Mouse (Mus musculus): ENCODE measurements around the gene Tmem203.

Tmem203 gene

DNA sequence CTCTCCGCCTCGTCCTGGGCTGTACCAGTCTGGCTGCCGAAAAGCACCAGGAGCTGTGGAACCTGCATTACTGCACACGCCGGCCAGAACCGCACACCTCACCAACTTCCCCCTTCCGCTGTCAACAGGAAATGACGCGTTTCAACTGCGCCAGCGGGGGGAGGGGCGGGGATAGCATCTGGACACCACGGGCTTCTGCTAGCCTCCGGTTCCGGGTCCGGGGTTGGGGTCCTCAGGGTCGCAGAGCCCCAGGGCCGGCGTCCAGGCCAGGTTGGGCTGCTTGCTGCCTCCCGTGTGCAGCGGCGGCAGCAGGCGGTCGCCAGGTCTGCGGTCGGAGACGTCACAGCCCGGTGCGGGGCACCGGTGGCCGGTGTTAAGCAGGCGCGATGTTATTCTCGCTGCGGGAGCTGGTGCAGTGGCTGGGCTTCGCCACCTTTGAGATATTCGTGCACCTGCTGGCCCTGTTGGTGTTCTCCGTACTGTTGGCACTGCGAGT, at the start of gene Tmem203:
TSS of gene Tmem203 (plus strand) at position 156 of the 496 bp plus-strand sequence.
- DNase-seq (ENCODE audit: low read depth): peak; percentile 97

DNA sequence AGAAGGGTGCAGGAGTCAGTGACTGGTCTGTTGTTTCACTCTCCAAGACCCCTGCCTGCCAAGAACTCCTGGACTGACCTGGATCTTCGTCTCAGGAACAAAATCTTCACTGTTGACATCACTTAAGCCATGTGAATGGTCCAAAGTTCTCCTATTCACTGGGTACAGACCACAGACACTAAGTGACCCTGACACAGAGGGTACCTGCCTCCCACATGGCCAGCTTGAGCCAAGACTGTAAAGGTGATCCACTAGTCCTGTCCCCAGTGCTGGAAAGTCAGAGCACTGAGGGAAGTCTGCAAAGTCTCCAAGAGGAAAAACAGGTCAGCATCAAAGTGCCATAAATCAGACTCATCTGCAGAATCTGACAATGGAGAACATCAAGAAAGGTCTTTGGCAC, 47.6 kb upstream of the Tmem203 start:
- DNase-seq (ENCODE audit: low read depth): no peak

DNA sequence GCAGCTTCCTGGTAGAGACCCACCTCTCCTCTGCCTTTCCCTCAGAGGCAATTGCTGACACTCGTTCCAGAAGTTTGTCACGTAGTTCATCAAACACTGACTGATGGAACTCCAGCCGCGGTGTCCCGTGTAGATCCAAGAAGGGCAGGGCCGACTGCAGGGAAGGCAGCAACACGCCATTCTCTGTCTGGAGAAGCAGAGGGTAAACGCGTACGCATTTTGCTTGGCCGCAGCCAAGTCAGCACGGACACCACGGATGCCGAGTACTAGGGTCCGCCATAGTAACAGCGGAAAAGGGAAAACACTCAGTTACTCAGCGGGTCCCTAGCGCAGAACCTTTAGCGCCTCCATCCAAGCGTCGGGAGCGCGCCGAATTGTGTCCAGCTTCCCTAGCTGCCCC, 44.6 kb upstream of the Tmem203 start:
- no peak for DNase-seq (ENCODE audit: low read depth)

DNA sequence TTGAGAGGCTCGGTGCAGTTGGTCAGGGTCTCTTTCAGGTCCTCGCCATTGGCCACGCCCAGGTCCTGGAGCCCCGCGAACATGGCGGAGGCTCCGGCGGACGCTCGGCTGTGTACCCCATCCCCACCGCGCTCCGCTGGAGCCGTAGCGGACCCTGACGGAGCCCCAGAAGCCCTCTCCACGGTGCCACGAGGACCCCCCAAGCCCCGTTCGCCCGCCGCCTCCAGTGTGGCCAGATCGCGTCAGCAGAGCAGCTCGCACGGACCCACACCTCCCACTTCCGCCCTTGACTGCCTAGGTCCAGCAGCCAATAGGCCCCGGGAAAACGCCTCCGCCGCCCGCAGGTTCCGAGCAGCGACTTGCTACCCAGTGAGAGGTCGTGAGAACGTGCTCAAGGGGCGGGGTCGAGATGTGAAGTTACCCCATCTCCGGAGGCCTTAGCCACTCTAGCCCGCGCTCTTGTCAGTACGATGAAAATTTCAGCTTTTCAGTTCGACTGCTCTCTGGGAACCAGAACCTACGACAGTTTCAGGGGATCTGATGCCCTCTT, 44.0 kb upstream of the Tmem203 start, which contains the start of gene Nelfb:
TSS of gene Nelfb (minus strand) at position 369 of the 550 bp plus-strand sequence.
- DNase-seq (ENCODE audit: low read depth): peak; percentile 92

DNA sequence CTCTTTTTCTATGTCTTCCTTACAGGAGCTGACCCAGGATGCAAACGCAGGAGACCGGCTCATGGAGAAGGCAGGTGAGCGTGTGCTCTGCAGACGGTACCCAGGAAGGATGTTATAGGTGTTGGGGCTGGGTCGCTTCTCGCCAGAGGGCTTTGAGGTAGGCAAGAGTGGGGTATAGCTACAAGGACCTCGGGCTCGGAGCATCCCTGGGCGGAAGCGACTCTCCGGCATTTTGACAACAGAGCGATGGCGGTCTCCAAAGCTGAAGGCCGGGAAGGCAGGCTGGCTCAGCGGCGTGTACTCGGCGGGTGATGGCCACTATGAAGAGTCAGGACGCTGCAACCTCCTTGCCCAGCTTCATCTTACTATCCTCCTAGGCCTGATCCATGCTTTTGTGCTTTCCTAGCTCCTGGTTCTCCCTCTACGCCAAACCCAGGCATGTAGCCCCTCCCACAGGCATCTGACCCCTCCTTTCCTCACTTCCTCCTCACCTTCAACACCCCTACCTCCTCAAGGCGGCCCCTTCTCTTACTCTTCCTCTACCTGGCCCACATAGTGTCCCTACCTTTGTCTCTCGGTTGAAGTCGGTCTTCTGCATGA, 41.9 kb upstream of the Tmem203 start:
- no peak for DNase-seq (ENCODE audit: low read depth)

DNA sequence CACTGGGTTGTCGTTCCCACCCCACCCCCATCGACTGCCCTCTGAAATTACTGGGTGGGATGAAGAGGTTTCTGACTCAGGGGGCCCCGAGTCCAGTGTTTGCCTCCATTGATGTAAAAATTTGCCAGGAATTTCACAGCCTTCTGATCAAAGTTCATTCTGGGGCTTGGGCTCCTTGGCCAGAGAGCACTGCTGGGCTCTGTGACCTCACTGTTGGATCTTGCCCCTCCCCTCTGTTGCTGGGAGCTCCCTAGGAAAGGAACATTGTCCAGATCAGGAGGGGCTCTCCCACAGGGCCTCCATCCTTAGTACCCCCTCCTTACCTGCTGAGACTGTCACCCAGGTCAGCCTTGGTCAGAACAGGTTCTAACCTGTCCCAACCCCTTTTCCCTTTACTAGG, 40.8 kb upstream of the Tmem203 start, which contains the start of gene Stpg3:
TSS of gene Stpg3 (minus strand) at position 194 of the 400 bp plus-strand sequence.
- no peak for DNase-seq (ENCODE audit: low read depth)

DNA sequence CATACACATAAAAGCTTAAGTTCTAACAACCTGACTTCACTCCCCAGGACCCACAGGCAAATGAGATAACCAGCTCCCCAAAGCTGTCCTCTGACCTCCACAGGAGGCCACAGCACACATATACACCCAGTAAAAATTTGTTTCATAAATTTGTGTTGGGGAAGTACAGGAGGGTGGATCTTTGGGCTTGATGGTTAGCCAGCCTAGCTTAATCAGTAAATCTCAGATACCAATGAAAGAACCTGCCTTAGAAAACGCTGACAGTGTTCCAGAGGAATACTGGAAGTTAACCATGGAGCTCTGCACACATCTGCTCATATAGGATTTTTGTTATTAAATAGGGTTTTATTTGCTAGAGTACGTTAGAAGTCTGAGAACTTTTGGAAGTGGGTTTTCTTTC, 37.6 kb upstream of the Tmem203 start:
- no peak for DNase-seq (ENCODE audit: low read depth)

DNA sequence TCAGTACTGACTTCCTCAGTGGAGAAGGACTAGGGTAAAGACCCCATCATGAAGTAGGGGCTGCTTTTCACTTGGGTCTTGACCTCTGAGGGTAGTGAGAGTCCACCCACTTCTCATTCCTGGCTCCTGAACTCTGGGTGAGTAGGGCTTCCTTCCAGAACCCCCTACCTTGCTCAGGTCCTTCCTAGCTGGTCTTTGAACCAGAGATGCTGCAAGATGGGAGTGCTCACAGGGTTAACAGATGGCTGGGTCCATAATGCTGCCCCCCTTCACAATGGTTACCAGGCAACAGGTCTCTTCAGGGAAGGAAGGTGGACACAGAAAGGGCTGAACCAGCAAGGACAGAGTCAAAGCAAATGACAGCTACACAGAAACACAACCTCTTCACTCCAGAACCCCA, 36.8 kb upstream of the Tmem203 start, which contains the start of gene Fam166a:
TSS of gene Fam166a (plus strand) at position 301 of the 400 bp plus-strand sequence.
- no peak for DNase-seq (ENCODE audit: low read depth)

DNA sequence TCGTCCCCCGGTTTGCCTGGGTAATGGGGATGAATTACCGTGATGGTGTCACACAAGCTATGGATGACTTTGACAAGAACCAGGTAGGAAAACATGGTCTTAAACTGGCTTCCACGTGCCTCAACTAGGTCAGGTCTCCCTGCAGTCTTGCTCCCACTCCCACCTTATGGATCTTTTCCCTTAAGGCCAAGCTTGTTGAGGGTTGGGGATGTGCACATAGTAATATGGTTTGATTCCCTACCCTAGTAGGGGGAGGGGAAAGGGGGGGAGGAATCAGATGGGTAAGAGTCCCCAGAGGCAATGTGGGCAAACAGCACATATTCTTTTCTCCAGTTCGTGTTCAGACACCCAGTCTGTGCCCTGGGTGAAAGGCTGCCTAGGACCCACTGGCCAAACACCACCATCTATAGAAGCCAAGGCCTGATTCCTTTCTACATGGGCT, 33.9 kb upstream of the Tmem203 start:
- DNase-seq (ENCODE audit: low read depth): no peak

DNA sequence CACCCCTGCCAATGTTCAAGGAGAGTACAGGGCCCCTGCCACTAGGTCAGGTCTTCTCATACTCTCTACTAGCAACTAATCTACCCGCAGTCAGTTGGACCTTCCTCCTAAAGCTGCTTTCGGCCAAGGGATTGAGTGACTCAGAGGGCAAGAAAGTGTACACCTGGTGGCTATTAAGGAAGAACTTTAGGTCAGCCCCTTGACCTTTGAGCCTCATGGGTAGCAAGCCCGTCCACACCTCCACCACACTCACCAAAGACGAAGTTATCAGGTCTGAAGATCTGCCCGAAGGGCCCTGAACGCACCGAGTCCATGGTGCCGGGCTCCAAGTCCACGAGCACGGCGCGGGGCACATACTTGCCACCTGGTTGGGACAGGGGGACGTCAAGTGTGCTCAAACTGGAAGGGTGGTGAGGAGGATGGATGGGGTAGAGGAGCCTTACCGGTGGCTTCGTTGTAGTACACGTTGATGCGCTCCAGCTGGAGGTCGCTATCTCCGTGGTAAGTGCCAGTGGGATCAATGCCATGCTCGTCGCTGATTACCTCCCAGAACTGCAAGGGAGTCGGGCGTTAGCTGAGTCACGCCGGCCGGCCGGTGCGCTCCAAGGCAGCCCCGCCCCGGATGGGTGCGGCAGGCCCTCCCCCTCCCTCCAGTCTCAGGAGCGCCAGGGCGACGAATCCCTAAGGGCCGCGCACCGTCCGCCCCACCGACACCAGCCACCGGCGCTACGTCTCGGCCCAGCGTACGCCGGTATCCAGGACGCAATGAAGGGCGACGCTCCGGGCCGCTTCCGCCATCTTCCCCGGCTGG, 31.4 kb upstream of the Tmem203 start:
- DNase-seq (ENCODE audit: low read depth): no peak

DNA sequence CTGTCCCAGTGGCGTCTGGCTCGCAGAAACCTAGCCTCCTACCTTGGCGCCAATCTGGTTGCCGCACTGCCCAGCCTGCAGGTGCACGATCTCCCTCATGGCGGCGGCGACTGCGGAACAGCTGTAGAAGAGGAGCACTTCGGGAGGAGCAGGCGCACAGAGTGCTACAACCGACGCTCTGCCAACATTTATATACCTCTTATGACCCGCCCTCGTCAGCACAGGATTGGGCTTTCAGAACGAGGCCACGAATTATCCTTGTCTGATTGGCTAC, 30.8 kb upstream of the Tmem203 start, which contains the start of gene Tubb4b:
TSS of gene Tubb4b (minus strand) at position 211 of the 274 bp plus-strand sequence.
- DNase-seq (ENCODE audit: low read depth): no peak

DNA sequence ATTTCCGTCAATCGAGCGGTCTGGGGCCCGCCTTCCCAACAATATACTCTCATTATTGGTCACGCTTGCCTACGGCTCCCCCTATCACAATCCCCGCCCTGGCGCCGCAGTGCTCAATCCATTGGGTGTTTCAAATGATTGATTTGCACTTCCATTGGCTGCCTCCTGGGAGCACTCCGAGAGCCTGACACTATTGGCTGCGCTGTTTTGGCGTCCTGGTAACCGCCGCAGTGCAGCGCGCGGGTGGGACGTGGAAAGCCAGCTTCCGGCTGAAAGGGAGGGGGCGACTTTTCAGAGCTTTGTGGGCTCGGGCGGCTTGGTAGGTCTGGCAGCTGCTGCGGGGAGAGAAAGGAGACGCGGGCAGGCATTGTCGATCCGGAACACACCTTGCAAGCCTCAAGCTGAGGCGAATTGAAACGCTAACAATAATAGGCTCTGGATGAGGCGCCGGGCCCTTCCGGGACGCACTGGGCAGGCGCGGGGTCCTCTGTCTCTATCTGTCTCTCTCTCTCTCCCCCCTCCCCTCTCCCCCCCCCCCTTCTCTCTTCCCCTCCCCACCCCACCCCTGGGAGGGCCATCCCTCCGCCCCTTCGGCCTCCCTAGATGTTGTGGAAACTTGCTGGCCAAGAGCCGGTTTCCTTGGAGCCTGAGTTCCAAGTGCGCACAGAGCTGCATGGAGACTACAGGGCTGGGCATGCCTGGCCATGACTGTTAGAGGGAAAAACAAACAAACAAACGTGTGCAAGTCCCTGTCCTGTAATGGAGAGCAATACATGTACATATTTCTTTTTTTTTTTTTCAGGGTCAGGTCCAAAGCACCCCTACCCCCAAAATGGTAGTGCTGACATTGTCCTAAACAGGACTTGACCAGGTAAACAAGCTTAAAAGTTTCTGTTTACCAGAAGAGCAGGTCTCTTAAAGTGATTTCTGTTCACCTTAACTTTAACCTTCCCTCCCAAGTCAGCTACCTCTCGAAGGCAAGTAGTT, 30.2 kb upstream of the Tmem203 start:
- peak; percentile 99 for DNase-seq (ENCODE audit: low read depth)

DNA sequence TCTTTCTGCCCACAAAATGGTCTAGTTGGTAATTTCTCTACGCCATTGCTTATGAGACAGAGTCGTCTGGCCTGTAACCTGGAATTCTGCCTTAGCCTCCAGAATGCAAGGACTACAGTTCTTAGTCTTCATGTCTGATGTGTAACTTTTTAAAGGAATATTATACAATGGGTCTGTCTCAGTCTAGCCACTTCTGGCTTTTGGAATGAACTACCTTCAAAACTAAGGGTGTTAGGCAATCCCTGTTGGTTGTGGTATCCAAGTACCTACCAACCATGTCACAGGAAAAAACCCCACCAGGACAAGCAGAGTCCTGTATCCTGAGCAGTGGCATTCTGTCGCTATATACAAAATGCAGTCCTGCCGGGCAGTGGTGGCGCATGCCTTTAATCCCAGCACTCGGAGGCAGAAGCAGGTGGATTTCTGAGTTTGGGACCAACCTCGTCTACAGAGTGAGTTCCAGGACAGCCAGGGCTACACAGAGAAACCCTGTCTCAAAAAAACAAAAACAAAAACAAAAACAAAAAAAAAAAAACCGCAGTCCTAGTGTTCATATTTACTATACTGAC, 29.3 kb upstream of the Tmem203 start:
- peak; percentile 23 for DNase-seq (ENCODE audit: low read depth)

DNA sequence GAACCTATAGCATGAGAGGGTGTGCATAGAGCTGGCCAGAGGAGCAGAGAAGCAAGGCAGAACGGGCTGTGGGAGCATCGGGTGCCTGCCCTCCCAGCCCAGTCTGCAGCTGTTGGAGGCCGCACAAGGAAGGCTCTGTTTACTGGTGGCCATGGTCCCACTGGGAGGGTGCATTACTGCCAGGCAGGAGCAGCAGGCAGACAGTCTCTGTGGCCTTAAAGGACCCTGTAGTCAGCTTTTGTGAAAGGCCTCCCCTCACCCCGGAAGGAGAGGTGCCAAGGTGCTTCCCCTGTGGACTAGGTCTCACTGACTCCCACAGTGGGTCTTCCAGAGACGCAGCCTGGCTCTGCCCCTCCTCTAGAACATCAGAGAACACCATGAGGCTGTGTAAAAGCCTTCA, 28.4 kb upstream of the Tmem203 start:
- no peak for DNase-seq (ENCODE audit: low read depth)

DNA sequence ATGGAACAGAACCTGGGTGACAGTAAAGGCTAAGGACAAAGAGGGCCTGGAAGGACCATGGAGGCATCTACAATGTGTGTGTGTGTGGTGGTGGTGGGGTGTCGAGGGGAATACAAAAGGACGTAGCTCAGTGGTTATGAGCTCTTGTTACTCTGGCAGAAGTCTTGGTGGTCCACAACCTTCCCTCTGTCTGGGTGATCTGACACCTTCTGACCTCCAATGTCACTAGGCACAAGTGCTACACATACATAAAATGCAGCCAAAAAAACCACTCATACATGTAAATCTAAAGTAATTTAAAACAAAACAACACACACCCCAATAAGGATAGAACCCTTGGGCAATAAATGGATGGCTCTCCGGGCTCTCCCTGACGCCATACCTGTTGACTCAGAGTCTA, 27.8 kb upstream of the Tmem203 start:
- DNase-seq (ENCODE audit: low read depth): no peak

DNA sequence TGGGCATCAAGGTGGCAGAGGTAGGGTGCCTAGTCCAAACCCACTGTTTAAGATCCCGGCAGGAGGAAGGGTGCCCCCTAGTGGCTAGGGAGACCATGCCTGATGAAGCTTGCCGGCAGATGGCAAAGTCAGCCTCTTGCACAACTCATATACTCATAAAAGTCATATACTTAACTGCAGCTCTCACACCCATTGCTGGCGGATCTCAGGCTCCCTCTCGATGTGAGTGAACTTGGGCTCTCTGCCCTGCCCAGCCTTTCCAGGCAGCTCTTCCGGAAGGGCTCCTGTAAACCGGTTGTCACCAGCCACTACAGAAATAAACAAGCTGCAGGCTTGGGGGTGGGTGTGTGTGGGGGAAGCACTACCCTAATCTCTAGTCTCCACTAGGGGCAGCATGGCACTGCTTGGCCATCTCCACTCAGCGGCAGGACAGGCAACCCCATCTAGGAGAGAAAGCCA, 26.8 kb upstream of the Tmem203 start:
- DNase-seq (ENCODE audit: low read depth): peak; percentile 95

DNA sequence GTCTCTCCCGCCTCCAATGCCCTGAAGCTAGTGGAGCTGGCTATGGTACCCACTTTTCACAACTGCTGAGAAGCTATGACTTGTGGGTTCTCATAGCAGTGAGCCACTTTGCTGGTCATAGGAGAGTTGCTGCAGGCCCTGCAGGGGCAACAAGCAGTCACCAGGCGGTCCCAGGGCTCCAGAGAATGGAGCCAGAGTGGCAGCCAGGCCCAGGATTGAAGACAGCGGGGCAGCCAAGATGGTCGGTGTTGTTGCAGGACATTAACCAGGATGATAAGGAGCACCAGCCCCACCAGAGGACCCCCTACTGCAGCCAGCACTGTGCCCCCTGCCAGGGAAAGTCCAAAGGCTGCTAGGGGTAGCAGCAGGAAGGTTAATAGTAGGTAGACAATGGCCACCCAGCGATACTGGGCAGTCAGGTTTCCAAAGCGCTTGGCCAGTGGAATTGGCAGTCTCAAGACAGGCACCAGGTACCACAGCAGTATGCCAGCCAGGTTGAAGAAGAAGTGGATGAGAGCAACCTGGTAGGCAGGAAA, 26.2 kb upstream of the Tmem203 start:
- no peak for DNase-seq (ENCODE audit: low read depth)

DNA sequence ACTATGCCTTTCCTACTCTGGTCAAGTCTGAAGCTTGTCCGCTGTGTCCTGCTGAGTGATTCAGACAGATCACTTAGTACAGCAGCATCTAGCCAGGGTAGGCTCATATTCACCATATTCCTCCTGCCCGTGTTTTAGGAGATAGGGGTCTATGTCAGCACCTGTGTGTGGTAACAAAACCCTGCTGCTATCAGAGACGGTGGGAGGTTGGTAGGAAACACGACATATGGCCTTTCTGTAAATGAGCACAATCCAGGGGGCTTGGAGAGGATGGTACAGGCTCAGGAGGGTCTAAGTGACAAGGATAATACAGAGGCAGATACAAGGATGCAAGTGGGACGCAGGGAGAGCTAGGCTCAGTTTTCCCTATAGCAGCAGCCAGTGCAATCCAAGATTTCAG, 25.7 kb upstream of the Tmem203 start:
- DNase-seq (ENCODE audit: low read depth): no peak

DNA sequence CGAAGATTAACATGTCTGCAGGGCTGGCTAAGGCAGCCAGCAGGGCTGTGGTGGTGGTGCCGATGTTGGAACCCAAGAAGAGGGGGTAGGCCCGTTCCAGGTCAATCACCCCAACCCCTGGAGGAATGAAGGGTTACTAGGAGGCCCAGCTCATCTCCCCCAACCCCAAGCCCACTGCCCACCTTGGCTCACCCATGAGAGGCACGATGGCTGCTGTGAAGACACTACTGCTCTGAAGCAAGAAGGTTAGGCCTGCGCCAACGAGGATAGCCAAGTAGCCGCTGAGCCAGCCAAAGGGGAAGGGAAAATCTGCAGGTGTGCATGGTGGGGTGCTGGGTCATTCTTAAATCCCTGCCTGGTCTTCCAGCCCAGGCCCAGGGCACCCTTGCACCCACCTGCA, 24.7 kb upstream of the Tmem203 start:
- no peak for DNase-seq (ENCODE audit: low read depth)

DNA sequence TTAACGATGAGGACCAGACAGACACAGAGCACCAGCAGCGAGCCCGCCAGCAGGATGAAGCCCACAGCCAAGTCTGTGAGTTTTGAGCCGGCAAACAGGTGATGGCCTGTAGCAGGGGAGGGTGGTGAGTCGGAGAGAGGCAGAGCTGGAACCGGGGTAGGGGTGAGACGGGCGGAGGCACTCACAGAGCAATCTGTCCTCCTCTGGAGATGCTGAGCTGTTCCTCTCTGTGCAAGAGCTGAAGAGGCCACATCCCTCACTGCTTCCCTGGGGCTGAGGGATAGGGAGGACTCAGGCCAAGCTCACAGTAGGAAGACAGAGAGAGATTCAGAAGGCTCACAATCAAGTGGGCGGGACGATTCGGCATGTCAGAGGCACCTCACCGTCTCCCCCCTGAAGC, 24.2 kb upstream of the Tmem203 start:
- no peak for DNase-seq (ENCODE audit: low read depth)

DNA sequence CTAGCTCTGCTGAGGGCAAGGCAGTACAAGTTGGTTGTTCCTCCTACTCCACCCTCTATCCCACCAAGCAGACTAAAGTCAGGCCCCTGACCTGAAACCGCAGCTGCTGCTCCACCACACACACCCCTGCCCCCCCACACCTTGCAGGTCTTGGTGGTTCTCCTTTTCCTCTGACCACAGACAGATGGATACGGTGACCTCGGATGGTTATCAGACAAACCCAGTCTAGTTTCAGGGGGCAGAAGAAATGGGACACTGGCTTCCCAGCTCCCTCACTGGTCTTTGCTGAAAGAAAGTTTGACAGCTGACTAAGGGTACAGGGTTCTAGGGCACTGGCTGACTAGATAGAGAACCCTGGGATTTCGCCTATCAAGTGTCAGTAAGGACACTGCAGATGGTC, 21.8 kb upstream of the Tmem203 start:
- DNase-seq (ENCODE audit: low read depth): no peak

Measured in induced T-regulatory cell, adult 2 months (primary cell).